Mouse (Mus musculus): ENCODE data around the gene Sbno2.

Sbno2 gene

DNA sequence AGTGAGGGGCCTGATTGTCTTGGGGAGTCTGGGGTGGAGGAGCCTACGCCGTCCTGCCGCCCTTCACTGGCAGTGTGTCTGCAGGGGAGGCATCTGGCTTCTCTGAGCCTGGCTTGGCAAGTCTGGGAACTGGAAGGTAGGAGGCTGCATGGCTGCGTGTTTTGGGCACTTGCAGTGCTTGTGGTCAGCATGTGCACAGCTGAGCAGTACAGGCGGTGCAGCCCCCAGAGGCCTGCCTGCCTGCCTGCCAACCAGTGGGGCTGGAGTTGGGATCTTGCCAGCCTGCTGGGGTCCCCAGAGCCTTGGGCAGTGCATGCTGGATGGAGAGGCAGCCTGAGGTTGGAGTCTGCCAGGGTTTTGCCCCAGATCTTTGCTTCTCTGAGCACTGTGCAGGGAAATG lies 42.3 kb downstream of the Sbno2 start:
- CTCF ChIA-PET = no interaction called here

DNA sequence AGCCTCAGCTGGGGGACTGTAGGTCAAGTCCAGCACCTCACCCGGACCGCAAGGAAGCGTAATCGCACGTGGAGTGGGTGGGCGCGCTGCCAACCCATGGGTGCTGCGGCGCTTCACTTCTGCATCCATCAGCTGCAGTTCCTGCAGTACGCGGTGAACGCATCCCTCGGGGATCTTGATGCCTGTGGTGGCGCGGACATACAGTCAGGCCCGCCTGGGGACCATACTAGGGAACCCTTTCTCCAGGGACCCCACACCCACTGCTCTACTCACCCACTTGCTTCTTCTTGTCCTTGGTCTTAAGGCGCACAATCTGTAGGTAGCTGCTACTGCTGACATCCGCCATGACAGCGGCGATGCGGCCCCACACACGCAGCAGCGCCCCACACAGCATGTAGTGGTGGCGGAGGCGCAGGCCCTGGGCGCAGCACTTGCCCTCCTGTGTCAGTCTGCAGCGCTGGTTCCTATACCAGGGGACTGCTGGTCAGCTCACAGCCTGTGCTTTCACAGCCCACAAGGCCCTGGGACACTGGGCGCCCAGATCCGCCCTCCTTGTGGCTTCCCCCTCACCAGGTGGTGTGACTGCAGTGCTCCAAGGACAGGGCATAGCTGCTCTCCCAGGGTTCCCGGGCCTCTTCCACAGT lies 47.6 kb downstream of the Sbno2 start:
- CTCF ChIA-PET = no interaction called here

DNA sequence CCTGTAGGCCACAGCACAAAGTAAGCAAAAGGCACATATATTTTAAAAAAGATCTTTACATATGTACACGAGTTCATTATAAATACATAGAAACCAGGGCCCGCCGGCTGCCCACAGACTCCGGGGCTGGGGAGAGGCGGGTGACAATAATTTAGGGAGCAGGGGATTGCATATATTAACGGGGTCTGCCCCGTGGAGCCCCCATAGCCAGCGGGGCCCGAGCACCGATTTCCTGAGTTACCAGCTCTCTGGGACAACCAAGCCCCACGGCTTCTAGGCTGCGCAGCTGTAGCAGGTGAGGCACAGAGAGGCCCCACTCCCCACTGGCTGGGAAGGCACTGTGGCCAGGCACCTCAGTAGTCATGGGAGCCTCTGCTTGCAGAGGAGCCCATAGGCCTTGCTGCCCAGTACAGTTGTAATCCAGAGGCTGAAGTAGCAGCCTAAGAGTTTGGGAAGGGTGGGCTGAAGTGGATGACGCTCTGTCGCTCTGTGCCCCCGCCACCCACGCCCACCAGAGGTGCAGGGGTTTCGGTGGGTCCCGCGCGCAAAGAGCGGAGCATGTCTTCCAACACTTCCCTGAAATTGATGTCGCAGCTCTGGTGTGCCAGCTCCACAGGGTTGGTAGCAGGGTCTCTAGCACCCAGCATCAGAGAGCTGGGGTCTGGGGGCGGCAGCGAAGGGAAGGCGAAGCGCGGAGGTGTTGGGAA lies 48.2 kb downstream of the Sbno2 start:
- CTCF ChIA-PET = no interaction called here

DNA sequence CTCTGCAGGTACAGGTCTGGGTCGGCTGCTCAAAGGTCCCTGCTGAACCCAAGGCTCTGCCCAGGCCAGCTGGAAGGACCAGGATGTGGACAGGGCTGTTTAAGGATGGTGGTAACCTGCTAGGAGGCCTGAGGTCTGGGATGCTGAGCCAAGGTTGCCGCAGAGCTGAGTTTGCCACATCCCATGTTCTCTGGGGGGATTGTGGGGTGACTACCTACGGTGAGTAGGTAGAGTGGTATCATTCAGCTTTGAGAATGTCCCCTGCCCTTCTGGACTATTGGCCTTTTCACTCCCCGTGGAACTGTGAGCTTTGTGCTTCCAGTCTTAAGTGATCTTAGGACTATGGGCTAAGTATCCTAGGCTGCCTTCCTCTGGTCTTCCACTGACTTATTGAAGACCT lies 48.9 kb downstream of the Sbno2 start:
- CTCF ChIA-PET = no interaction called here

DNA sequence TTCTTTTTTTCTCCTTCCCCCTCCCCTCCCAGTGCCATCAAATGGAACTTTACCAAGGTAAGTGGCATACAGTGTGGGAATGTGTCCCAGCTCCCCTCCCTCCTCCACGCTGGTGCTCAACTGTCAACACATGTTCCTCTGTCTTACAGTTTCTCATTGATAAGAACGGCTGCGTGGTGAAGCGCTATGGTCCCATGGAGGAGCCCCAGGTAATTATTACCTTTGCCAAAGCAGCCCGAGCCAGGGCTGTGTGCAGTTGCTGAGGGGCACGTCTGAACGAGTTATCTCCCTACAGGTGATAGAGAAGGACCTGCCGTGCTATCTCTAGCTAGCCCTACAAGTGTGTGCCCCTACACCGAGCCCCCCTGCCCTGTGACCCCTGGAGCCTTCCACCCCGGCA lies 49.5 kb downstream of the Sbno2 start:
- CTCF ChIA-PET = no interaction called here

DNA sequence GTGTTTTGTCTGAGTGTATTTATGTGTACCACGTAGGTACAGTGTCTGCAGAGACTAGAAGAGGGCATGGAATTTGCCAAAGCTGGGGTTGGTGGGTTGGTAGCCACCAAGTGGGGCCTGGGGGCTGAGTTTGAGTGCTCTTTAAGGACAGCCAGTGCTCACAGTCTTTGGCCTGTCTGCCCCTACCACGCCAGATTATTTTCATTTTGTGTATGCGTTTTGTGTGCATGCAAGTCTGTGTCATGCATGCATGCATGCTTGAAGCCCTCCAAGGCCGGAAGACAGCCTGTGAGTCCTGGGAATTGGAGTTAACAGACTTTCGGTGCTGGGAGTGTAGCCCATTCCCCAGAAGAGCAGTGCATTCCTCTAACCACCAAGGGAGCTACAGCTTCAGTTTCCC lies 50.0 kb downstream of the Sbno2 start:
- CTCF ChIA-PET = interaction anchor here (0.6 kb wide), 1 partner anchor 9 kb away, joined by 3 read pairs; no protein-coding TSS in a partner anchor

DNA sequence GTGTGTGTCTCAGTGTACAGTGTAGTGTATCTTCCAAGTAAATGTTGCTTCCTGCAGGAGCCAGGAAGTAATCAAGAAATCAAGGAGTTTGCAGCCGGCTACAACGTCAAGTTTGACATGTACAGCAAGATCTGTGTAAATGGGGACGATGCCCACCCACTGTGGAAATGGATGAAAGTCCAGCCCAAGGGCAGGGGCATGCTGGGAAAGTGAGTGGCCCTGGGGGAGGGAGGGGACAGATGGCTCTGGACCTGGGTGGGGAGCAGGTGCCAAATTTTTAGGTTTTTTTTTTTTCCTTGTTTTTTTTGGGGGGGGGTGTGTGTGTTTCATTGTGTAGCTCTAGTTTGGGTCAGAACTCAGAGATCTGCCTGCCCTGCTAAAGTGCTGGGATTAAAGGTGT lies 50.5 kb downstream of the Sbno2 start:
- CTCF ChIA-PET = interaction anchor here (0.6 kb wide), 1 partner anchor 10 kb away, joined by 3 read pairs; no protein-coding TSS in a partner anchor

DNA sequence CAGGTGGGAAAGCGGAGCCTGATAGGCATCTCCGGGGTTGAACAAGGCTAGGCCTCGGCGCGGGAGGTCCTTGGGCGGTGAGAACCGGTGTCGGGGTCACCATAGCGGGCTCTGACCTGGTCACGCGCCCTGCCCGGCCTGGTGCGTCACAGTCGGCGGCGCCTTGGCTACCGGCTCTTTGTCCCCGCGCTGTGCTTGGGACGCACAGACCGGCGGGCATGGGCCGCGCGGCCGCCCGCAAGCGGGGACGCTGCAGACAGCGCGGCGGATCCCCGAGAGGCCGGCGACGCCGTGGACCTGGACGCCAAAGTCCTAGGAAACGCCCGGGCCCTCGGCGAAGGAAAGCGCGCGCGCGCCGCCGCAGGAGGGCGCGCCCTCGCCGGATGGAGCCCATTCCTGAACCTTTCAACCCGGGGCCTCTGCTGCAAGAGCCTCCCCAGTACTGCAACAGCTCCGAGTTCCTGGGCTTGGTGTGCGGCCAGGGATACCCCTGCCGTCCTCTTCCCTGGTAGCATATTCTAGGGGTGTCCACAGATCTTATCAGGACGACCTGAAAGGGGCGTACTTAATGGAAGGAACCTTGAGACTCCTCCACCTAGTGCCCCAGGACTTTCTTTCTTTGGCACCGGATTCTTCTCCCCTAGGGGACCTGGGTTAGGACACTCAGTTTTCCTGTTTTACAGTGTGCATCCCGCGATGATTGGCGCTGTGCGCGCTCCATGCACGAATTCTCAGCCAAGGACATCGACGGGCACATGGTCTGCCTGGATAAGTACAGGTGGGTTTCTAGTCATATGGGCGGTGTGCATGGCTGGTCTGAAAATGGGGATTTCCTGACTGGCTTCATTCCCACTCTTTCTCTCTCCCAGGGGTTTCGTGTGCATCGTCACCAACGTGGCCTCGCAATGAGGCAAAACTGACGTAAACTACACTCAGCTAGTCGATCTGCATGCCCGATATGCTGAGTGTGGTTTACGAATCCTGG lies 51.2 kb downstream of the Sbno2 start:
- CTCF ChIA-PET = no interaction called here

DNA sequence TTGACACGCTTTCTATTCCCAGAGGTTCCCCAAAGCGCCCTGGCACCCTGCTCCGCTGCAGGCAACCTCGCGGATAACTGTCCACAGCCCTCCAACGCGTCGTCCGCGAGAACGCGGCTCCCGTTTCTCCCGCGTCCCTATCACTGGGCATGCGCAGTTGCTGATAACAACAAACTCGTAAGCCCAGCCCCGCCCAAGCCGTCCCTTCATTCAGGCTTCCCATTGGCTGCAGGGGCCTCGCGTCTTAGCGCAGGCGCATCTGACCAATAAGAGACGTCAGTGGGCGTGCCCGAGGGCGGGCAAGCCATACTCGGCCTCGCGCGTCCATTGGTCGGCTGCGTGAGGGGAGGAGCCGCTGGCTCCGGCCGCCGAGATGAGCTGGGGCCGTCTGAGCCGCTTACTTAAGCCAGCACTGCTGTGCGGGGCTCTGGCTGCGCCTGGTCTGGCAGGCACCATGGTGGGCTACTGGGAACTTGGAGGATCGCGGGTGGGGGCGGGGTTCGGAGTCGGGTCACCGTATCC lies 52.1 kb downstream of the Sbno2 start:
- CTCF ChIA-PET = interaction anchor here (0.6 to 0.7 kb wide), 3 partner anchors 24 to 192 kb away, joined by 3 read pairs; no protein-coding TSS in a partner anchor

DNA sequence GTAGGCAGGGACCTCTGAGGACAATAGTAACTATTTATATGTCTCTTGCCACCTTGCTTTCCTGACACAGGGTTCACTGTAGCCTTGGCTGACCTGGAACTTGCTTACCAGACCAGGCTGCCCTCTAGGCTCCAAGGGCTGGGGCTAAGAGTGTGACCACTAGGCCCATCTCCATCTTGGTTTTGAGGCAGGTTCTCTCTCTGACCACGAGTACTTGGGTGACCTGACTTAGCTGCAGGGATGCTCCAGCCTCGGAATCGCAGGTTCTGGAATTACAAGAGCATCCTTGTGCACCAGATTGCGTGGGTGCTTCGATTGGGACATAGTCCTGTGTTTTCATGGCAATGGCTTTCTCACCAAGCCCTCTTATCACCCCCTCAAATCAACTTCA lies 53.0 kb downstream of the Sbno2 start:
- CTCF ChIA-PET = interaction anchor here (0.5 to 0.7 kb wide), 3 partner anchors 11 to 58 kb away, joined by 3 to 6 read pairs (median 4); no protein-coding TSS in a partner anchor

DNA sequence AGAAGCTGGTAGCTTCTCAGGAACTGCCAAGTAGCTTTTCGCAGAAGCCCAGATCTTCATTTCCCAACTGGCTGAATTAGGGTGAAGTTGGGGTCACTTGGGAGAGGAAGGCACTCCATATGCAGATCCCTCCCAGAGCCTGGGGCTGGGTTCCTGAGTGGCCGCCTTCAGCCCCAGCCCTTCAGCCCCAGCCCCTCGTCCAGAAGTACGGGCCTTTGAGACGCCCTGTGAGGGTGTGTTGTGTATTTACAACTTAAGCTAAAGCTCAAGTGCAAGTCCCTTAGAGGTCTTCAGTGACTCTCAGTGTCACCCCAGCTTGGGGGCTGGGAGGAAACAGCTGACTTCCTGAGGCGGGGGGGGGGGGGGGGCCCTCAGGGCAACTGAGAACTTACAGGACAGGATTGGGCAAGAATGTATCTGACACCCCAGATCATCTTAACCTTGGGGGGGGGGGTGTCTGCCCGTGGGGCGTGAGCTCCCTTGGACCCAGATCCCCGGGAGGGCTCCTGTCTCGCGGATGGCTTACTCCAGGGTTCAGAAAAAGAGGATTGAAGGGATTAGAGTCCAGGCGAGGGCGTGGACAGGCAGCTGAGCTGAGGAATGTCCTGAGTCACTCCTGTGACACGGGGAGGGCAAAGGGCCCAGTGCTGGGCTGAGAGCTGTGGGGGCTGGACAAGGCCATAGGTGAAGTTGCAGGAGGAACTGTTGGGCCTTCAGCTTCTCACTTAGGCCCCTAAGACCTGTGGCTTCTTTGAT lies 53.6 kb downstream of the Sbno2 start:
- CTCF ChIA-PET = interaction anchor here (0.5 to 0.7 kb wide), 3 partner anchors 10 to 57 kb away, joined by 4 to 6 read pairs (median 5); no protein-coding TSS in a partner anchor

DNA sequence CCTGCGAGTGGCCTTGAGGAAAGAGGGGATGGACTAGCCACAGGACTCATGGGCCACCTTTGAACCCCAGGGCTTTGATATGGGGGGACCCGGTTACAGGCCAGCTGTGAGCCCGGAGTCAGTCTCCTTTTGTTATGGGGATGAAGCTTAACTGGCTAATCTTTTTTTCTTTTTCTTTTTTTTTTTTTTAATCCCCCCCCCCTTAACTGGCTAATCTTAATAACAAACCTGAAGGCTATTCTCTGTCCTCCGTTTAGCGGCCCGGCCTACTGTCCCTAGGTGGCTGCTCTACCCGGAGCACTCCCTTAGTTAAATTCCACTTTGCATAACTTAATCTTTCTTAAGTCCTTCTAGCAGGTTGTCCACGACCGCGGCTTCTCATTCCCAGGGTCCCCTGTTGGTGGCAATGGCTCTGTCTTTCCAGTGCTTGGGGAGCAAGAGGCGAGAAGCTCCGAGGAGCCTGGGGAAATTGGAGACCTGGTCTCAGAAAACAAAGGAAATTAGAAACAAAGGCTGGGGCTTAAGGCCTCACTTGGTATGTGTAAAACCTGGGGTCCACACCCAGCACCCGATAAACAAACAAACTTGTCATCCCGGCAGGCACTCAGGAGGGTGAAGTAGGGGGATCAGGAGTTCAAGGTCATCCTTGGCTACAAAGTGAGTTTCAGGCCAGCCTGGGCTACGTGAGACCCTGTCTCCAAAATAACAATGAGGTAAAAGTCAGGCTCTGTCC lies 54.3 kb downstream of the Sbno2 start:
- CTCF ChIA-PET = interaction anchor here (0.6 kb wide), 3 partner anchors 13 to 1237 kb away, joined by 3 to 15 read pairs (median 5); no protein-coding TSS in a partner anchor

DNA sequence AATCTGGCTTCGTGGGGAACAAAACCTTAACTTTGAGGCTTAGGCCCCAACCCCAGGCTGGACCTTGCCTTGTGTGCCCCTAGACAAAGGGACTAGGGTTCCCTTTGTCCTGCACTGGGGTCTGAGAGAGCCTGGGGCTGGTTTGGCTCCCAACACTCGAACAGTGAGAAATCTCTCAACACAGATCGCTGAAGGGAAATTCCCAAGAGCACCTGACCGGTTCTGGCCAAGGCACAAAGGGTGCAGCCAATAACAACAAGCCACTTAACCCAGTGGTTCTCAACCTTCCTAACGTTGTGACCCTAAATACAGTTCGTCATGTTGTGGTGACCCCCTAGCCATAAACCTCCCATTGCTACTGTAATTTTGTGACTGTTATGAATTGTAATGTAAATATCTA lies 55.1 kb downstream of the Sbno2 start:
- CTCF ChIA-PET = interaction anchor here (0.6 kb wide), 1 partner anchor 22 kb away, joined by 3 read pairs; no protein-coding TSS in a partner anchor

DNA sequence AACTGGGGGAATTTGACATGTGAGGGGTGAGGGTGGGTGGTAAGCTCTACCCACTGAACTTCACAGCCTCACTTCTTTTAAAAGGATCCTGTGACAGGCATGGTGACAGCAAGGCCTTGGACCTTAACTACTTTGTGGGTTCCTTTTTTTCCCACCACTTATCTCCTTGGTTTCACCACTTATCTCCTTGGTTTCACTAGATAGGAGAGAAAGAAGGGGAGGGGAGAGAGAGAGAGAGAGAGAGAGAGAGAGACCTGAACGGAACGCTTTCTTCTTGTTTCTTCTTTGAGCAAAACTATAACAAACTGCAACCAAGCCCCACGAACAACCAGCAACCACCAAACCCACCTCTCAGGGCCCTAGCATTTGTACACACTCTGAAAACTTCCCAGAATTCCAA lies 56.5 kb downstream of the Sbno2 start:
- CTCF ChIA-PET = no interaction called here

DNA sequence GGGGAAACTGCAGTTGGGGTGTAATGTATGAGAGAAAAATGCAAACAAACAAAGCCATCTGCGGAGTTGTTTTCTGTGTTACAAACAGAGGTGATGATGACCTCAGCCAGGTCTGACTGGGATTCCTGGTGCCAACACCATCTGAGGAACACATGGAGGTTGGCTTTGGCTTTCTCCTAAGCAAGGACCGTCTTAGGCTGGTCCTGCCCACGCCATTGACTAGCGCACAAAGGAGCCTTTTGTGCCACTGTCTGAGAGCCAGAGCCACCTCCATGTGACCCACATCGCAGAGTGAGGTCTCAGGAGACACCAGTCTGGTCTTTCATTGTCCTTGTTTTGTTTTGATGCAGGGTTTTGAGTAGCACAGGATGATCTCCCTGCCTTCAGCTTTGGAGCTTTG lies 57.0 kb downstream of the Sbno2 start:
- CTCF ChIA-PET = no interaction called here

DNA sequence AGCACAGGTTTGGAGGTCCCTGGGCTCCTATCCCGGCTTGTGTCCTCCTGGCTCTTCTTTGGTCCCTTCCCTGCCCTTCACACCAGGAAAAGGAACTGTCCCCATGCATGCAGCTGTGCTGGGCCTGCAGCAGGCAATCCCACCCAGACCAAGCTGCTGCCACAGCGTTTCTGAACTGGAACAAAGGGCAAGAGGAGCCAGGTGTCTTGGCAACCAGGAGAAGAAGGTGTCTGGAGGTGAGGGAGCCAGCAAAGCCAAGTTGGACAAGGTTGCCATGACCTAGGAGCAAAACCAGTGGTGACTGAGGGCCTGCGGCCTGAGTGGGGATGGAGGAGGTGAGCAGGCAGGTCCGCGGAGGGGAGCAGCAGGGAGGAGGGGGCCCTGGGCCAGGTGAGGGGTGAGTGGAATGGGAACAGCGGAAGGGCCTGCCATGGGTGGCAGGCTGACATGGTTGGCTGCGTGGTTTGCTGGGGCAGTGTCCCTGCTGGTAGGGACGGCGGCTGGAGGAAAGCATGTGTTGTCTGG lies 58.3 kb downstream of the Sbno2 start, which contains the start of gene Gpx4:
Gene Gpx4 (plus strand): TSS at position 126 of the 525 bp plus-strand sequence.
- CTCF ChIA-PET = no interaction called here

DNA sequence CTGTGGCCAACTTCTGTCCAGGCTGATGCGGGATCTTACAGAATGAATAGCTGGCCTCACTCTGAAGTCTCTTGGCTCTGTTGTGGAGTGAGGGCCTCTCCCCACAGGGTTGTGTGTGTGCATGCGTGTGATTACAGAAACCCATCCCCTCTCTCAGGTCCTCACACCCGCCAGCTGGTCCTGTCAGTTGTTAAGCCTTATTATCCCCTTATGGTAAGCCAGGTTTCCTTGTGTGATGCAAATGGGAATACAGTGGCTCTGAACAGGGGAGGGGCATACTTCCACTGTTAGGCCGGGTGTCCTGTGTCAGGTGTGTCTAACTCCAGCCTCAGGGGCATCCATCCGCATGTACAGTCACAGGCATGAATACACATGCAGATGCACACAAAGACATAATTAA lies 59.6 kb downstream of the Sbno2 start:
- CTCF ChIA-PET = no interaction called here

DNA sequence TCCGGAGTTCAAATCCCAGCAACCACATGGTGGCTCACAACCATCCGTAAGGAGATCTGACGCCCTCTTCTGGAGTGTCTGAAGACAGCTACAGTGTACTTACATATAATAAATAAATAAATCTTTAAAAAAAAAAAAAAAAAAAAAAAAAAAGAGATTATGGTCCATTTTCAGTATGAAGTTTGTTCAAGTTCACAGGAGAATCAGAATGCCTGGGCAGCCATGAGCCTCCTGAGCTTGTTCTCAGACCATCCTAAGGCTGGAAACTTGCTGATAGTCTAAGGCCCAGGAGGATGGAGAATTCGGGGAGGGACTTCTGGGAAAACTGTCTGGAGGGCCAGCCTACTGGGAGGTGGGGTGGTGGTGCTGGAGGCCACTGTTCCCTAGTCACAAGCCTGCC lies 60.0 kb downstream of the Sbno2 start:
- CTCF ChIA-PET = interaction anchor here (0.7 kb wide), 1 partner anchor 316 kb away, joined by 3 read pairs; no protein-coding TSS in a partner anchor

DNA sequence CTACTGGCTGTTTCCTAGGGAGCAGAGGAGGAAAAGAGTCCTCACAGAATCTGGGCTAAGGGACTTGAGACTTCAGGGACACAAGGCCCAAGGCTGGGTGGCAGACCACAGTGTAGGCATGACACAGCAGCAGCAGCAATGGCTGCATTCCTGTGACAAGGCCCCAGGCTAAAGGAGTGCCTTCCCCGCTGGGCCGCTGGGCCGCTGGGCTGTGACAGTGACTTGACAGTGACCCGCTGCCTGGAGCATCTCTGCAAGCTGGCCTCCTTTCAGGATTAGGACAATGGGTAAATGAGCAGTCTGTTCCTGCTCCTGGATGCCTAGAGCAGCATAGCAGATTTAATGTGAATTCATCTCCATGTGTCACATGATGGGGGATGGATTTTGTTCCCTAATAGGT lies 61.3 kb downstream of the Sbno2 start:
- CTCF ChIA-PET = no interaction called here
